Mouse (Mus musculus): ENCODE measurements at regions not wholly inside any gene's neighbourhood (a gene's known extent, or its start where the extent isn't known, plus 50 kb on each side); places are given as distances from the start of the nearest gene placed in this dataset.

- no peak for ATAC-seq (ENCODE audit: low TSS enrichment)
These were observed 326.2 kb upstream of the Tnp1 start for GRCm38 (mm10) chr1:73341911-73342310.

DNA sequence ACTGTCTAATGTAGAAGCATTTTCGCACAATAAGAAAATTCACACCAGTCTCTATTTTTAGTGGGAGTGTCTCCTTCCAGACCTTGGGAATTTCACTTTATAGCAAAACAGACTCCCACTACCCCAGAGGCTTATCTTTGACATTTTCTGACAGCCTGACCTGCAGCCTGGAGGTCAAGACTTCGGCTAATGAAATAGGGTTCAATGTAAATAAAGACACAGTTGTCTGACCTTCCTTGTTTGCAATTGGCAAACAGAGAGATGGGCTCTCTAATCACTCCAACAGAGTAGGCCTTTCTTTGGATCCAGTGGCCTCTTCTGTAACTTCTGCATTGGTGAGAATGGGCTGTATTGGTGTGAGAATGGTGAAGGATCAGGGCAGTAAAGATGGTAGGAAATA lies 321.7 kb upstream of the Tnp1 start:
- ATAC-seq (ENCODE audit: low TSS enrichment) = no peak

GRCm38 (mm10) chr1:73309556-73309955 lies 293.8 kb upstream of the Tnp1 start:
- ATAC-seq (ENCODE audit: low TSS enrichment) = no peak

- no peak for ATAC-seq (ENCODE audit: low TSS enrichment)
These were observed 292.7 kb upstream of the Tnp1 start for GRCm38 (mm10) chr1:73308420-73308819.

- no peak for ATAC-seq (ENCODE audit: low TSS enrichment)
These were observed 291.5 kb upstream of the Tnp1 start for GRCm38 (mm10) chr1:73307194-73307593.

GRCm38 (mm10) chr1:73299978-73300688 lies 284.4 kb upstream of the Tnp1 start:
- no peak for ATAC-seq (ENCODE audit: low TSS enrichment)

GRCm38 (mm10) chr1:73285342-73285741 lies 269.6 kb upstream of the Tnp1 start:
- ATAC-seq (ENCODE audit: low TSS enrichment) = no peak

GRCm38 (mm10) chr1:73274480-73274879 lies 258.8 kb upstream of the Tnp1 start:
- ATAC-seq (ENCODE audit: low TSS enrichment) = peak; percentile 85

- ATAC-seq (ENCODE audit: low TSS enrichment) = peak; percentile 38; the same call in 1 of the 2 replicates
These were observed 255.2 kb upstream of the Tnp1 start for GRCm38 (mm10) chr1:73270787-73271391.

DNA sequence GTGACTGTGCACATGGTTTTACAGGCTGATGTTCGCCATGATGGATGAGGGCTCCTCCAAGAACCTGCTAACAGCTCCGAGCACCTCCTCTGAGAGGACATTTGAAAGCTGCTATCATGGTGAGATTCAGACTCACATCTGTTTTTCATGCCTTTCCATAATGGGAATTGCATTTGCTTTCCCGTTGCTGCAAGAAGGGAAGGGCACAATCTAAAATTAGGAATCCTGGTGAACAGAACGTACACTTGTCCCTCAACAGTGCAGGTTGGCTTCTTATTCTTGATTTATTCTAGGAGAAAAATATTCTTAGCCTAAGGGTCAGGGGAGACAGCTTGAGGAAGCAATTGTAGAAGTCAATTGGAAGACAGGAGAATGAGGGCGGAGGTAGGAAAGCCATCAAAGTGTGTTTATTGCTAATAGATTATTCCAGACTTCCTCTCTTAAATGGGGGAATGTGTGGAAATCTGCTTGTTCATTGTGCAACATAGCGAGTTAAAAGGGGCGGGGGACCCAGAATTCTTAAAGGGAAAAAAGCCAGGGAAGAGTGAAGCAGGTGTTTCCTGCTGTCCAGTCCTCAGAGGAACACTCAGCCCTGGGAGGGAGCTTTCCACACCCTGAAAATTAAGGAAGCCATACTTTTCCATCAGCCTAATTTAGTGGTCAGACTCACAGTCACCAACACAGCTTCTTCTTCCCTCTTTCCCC lies 253.5 kb upstream of the Tnp1 start:
- ATAC-seq (ENCODE audit: low TSS enrichment) = no peak

DNA sequence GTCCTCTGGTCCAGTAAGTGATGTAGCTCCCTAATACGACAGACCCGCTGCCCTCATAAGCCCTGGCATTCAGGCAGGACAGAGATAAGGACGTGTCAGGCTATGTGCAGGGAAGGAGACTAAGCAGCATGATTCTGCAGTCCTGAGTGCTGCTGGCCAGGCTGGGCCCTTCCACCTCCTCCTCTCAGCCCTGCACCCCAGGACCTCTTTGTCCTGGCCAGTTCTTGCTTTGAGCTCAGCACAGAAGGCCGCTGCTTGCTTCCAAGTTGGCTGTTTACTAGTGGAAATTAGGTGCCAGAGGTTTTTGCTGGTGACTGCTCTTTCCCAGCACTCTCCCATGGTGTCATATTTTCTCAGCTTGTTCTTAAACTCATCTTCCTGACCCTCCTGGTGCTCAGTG lies 249.3 kb upstream of the Tnp1 start:
- ATAC-seq (ENCODE audit: low TSS enrichment) = peak; percentile 59; the same call in 1 of the 2 replicates

DNA sequence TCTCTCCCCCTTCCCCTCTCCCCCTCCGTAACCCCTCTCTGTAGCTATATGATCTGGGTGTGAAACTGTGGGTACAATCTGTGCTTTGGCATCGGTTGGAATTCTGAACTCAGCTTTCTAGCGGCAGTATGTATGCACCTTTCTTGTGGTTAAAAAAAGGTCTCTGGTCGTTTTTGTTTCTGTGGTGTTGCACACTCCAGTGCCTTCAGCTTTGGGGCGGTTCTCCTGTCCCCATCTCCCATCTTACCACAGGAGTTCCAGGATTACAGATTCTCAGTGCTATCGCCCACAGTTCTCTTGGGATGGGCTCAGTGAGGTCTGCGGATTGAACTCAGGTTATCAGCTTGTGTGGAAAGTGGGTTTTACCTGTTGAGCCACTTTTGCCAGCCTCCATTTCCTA lies 248.5 kb upstream of the Tnp1 start:
- no peak for ATAC-seq (ENCODE audit: low TSS enrichment)

DNA sequence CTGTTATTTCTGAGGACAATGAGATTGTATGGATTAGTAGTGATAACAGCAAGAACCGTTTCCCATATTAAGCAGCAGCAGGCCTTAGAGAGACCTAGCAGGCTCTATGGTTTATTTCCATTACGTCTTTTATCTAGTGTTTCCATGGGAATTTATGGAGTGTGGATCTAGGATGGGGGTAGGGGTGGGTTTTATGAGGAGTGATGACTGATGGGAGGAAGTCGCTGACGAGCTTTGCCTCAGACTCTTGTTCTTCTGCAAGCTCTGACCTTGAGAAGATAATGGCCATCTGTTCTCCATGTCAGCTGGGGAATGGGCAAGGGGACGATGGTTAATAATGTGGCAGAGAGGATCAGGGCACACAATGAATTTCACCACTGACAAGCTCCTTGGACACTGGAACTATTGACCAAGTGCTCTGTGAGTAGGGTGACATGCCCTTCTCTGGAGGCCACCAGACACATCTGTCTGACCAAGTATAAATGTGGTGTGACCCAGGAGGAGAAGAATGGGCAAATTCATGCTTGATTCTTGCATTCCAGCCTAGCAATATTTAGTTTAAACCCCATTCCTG lies 243.9 kb upstream of the Tnp1 start:
- no peak for ATAC-seq (ENCODE audit: low TSS enrichment)

- no peak for ATAC-seq (ENCODE audit: low TSS enrichment)
These were observed 241.6 kb upstream of the Tnp1 start for GRCm38 (mm10) chr1:73257263-73257662.

DNA sequence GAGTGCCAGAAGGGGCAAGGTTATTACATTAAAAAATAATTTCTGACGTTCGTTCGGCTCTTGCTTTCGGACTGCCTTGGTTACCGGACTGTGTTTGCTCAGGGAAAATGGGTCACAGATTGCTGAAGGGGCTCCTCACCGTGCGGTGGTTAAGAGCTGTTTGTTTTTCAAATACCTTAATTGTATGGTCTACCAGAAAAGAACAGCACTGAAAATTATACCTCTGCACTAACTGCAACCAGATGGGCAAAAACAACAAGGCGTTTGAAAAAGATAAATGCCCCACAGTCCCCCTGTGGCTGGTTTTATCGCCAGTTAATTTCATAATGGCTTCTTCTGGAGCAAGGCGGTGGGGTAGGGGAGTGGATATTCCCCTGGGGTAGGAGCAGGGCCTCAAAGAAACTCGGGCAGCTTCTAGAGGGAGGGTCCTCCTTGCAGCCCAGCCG lies 236.2 kb upstream of the Tnp1 start:
- ATAC-seq (ENCODE audit: low TSS enrichment) = no peak

- peak; percentile 38; the same call in 1 of the 2 replicates for ATAC-seq (ENCODE audit: low TSS enrichment)
These were observed 228.3 kb upstream of the Tnp1 start for GRCm38 (mm10) chr1:73244016-73244415.

DNA sequence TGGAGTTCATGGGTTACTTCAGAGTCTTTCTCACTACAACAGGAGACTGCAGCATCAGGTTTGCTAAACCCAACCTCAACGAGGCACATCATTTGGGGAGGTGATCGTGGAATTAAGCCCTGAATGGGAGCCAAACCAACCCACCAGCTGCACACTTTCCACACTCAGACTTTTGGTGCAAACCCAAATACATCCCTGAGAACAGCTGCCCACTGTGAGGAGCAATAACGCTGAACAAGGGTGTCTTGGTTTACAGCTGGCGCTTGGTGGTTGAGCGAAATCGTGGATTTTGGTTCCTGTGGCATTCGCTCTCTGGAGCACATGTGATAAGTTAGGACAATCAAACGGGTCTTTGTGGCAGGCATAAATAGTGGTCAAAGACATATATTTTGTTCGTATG lies 226.6 kb upstream of the Tnp1 start:
- ATAC-seq (ENCODE audit: low TSS enrichment) = no peak

- ATAC-seq (ENCODE audit: low TSS enrichment) = peak; percentile 38; the same call in 1 of the 2 replicates
These were observed 221.2 kb upstream of the Tnp1 start for GRCm38 (mm10) chr1:73236867-73237266.

GRCm38 (mm10) chr1:73233636-73234035 lies 217.9 kb upstream of the Tnp1 start:
- ATAC-seq (ENCODE audit: low TSS enrichment) = no peak

GRCm38 (mm10) chr1:73233041-73233440 lies 217.3 kb upstream of the Tnp1 start:
- no peak for ATAC-seq (ENCODE audit: low TSS enrichment)

DNA sequence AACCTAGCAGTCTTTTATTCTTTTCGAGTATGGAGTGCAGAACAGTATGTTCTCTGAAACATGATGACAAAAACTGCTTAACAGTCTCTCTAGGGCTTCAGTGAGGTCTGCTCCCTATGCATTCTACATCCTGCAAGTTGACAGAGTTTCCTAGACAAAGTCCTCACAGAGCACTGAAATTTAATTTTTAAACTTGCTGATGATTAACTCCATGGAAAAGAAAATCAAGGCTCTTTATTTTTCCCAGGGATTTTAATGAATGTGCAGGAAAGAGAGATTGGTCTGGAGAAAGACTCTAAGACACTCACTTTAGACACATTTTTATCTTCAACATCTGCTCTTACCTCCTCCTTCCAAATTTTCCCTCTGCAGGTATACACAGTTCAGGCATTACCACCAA lies 214.9 kb upstream of the Tnp1 start:
- ATAC-seq (ENCODE audit: low TSS enrichment) = no peak

DNA sequence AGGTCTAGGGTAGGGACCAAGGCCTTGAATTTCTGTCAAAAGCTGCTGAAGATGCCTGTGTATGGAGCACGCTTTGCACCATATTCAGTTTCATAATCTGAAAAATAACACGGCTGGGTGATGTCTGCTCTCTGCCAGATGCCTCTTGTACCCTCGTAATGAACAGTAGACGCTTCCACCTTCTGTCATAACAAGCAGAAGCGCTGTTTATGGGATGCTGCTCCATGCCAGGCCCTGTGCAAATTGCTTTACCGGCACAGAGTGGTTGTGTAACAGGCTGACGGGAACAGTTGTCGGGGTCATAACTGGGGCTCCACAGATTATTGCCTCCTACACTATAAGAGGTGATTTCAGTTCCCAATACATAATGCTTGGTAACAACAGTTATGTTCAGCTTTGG lies 211.5 kb upstream of the Tnp1 start:
- ATAC-seq (ENCODE audit: low TSS enrichment) = no peak

DNA sequence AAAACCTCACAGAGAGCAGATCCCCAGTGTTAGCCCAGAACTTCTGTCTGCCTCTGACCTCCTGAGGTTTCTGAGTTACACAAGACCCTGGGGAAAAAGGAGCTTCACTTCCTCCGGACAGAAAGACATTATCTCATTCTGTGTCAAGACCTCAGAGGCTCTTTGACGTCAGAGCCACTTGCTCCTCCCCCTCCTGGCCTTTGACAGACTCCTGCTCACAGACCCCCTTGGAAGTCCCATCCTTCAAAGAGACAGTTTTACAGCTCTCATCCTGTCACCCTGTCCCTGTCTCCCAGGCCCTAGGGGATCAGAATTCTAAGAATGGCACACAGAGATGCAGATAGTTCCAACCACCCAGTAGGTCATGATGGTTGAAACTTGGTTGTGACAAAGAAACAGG lies 206.2 kb upstream of the Tnp1 start:
- ATAC-seq (ENCODE audit: low TSS enrichment) = no peak
